Mouse (Mus musculus): Measurements from ENCODE around the gene Lmod2.

DNA sequence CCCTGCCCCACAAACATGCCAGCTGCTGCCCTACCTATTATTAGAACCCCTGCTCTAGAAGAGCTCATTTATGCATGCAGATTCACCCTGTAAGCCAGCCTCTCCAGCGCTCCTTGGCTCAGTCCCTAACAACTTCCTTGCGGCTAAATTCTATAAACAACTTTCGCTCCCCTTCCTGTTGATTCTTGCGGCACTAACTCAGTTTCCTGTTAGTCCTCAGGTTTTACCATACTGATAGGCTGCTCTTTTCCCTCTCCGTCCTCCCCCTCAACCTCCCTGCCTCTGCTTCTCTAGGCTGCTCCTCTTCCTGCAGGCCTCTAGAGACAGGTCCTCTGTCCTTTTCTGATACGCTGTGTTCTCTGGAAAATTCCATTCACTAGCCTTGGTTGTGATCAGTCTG is 26.4 kb upstream of the Lmod2 start:
- TF ChIP-seq POLR2A (IDR thresholded peaks at IDR 0.05; ENCODE audit: insufficient read length, low read depth) = no peak
- no peak for TF ChIP-seq POLR2AphosphoS2 (IDR thresholded peaks at IDR 0.05; ENCODE audit: insufficient read length, low read depth)
